Mouse (Mus musculus) liver, embryonic 12.5 days (tissue): ENCODE results near the gene Trpm3. TPM values are rescaled to one million over a fixed set of nuclear protein-coding genes. Genes with fewer than 3 reads are reported as not detected.

Experiments
- ATAC-seq: fragments of 200-750 bp; cut with Nextera tagmentation; 2 replicates; pipeline ENCODE4 v1.8.0; 2017; ENCODE audit warnings: moderate number of reproducible peaks, mild to moderate bottlenecking, moderate library complexity
- H3K27ac ChIP-seq: fragments of 300-500 bp; sonication (generic); 2 replicates; pipeline ENCODE4 v1.5.1; 2016; ENCODE audit warnings: mild to moderate bottlenecking
- H3K27me3 ChIP-seq: fragments of 300-500 bp; sonication (generic); replicated peaks from 2 replicates; pipeline ENCODE4 v1.6.1; 2016; ENCODE audit warnings: mild to moderate bottlenecking, moderate library complexity
- H3K36me3 ChIP-seq: fragments of 300-500 bp; sonication (generic); 2 replicates; pipeline ENCODE4 v1.6.1; 2016; ENCODE audit warnings: mild to moderate bottlenecking, moderate library complexity
- H3K4me1 ChIP-seq: fragments of 300-500 bp; sonication (generic); 2 replicates; pipeline ENCODE4 v1.6.1; 2016
- H3K4me2 ChIP-seq: fragments of 300-500 bp; sonication (generic); 2 replicates; pipeline ENCODE4 v1.6.1; 2016; ENCODE audit warnings: mild to moderate bottlenecking, moderate library complexity
- H3K4me3 ChIP-seq: fragments of 300-500 bp; sonication (generic); 2 replicates; pipeline ENCODE4 v1.5.1; 2016; ENCODE audit warnings: mild to moderate bottlenecking, moderate library complexity
- H3K9ac ChIP-seq: fragments of 300-500 bp; sonication (generic); 2 replicates; pipeline ENCODE4 v1.6.1; 2016; ENCODE audit warnings: mild to moderate bottlenecking, moderate library complexity
- H3K9me3 ChIP-seq: fragments of 300-500 bp; sonication (generic); replicated peaks from 2 replicates; pipeline ENCODE4 v1.6.1; 2016; ENCODE audit warnings: mild to moderate bottlenecking, moderate library complexity
- WGBS: fragments of 180-500 bp; shearing (Covaris S2); methylation state at CpG from one replicate; pipeline ENCODE4 v1.1.7; 2016; ENCODE audit not compliant: insufficient replicate concordance; 5-methylcytosine and 5-hydroxymethylcytosine counted together
- polyA plus RNA-seq: library from polyadenylated mRNA; unstranded; fragments of >200 nt; fragmentation: Nextera tagmentation; extraction: Ambion mirVana; gene quantifications from 2 replicates; pipeline ENCODE4 v1.2.1, GENCODE M21; 2016

Gene Trpm3
- polyA plus RNA-seq, 1 experiment from 2014 or later, result not detected

DNA sequence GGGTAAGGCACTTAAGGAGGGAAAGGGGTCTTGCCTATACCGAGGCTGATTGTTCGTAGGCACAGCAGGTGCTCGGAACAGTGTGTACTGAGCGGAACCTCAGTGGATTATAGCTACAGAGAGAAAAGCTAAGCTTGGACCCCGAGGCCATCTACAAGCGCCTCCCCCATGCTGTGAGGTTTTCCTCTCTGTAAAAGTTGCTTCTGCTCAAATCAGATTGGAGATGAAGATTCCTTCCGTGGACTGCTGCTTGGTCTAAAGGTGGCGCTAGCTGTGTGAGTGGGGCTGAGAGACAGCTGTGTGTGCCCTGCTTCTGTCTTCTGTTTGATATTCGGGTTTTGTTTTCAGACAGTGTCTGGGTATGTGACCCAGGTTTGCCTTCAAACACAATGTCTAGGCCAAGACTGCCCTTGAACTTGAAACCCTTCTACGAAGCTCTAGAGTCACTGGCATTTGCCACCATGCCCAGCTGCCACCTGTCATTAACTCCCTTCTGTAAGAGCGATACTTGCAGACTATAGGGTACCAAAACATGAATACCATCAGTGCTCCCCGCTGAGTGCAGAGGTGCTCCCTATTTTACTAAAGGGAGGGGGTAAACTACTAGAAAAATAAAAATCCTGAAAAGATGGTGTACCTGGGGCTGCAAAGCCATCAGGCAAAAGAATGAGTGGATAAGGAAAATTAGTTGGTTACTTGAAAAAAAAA is 823.3 kb downstream of the Trpm3 start:
- H3K36me3 ChIP-seq, result no peaks in the 10 kb centered on the region
- WGBS, result 55% methylated on average over 12 of the region's 12 CpGs
- no peak overlapping the region for H3K27ac ChIP-seq
- H3K9me3 ChIP-seq, result no peaks in the 10 kb centered on the region
- no peak for ATAC-seq
- H3K4me1 ChIP-seq, result no peaks in the 10 kb centered on the region
- H3K4me3 ChIP-seq, result no peak overlapping the region
- no peak overlapping the region for H3K4me2 ChIP-seq
- H3K9ac ChIP-seq, result no peak overlapping the region
- H3K27me3 ChIP-seq, result no peaks in the 10 kb centered on the region

- no peak overlapping the region for H3K4me2 ChIP-seq
- no peak overlapping the region for H3K4me3 ChIP-seq
- no peak overlapping the region for H3K27ac ChIP-seq
- WGBS, result 40% methylated on average over 8 of the region's 8 CpGs
- H3K9ac ChIP-seq, result no peak overlapping the region
- H3K36me3 ChIP-seq, result no peaks in the 10 kb centered on the region
- no peaks in the 10 kb centered on the region for H3K27me3 ChIP-seq
- no peaks in the 10 kb centered on the region for H3K9me3 ChIP-seq
- H3K4me1 ChIP-seq, result no peaks in the 10 kb centered on the region
- ATAC-seq, result no peak
These were observed 823.9 kb downstream of the Trpm3 start for GRCm38 (mm10) chr19:22962731-22963130.

DNA sequence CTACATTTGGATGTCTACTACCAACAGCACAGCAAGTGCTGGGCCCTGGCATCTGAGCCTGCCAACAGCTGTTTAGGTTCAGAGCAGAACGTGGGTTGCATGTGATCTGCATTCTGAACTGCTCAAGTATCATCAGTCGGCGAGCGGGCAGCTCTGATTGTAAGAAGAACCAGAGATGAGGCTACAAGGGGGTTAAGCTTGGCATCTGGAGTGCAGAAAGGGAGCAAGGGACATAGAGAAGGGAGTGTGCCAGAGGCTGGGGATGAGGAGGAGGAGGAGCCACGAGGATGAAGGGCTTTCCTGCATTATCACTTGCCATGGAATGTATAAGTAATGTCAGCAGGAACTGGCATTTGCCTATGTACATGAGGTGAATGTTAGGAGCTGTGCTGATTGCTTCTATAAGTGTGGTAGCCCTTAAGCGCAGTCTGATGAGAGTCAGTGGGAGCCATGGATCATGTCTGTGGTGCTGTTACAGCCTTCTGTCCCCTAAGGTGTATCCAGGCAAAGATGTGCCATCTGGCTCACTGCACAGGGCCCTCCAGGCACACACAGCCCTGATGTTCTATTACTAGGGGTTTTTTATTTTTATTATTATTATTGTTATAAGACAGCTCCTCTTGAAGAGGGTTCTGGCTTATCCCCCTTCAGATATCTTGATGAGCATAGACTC is 825.0 kb downstream of the Trpm3 start:
- Histone ChIP-seq H3K9me3 (no peaks in the 10 kb centered on the region), H3K27me3 (no peaks in the 10 kb centered on the region), H3K27ac (no peak overlapping the region), H3K36me3 (no peaks in the 10 kb centered on the region), H3K4me2 (no peak overlapping the region), H3K4me3 (no peak overlapping the region), H3K4me1 (no peaks in the 10 kb centered on the region), H3K9ac (no peak overlapping the region)
- ATAC-seq, result no peak
- WGBS, result 55% methylated on average over 6 of the region's 6 CpGs

GRCm38 (mm10) chr19:22965470-22965869 is 826.6 kb downstream of the Trpm3 start:
- Histone ChIP-seq H3K36me3 (no peaks in the 10 kb centered on the region), H3K9me3 (no peaks in the 10 kb centered on the region), H3K9ac (no peak overlapping the region), H3K4me3 (no peak overlapping the region), H3K27ac (no peak overlapping the region), H3K4me2 (no peak overlapping the region), H3K4me1 (no peaks in the 10 kb centered on the region), H3K27me3 (no peaks in the 10 kb centered on the region)
- WGBS, result 61% methylated on average over 6 of the region's 6 CpGs
- ATAC-seq, result no peak

- Histone ChIP-seq H3K27me3 (no peaks in the 10 kb centered on the region), H3K9me3 (no peaks in the 10 kb centered on the region), H3K27ac (no peak overlapping the region), H3K9ac (no peak overlapping the region), H3K4me3 (no peak overlapping the region), H3K4me1 (no peaks in the 10 kb centered on the region), H3K4me2 (no peak overlapping the region), H3K36me3 (no peaks in the 10 kb centered on the region)
- no peak for ATAC-seq
- WGBS, result 59% methylated on average over 3 of the region's 3 CpGs
These were observed 834.4 kb downstream of the Trpm3 start for GRCm38 (mm10) chr19:22973294-22973693.

DNA sequence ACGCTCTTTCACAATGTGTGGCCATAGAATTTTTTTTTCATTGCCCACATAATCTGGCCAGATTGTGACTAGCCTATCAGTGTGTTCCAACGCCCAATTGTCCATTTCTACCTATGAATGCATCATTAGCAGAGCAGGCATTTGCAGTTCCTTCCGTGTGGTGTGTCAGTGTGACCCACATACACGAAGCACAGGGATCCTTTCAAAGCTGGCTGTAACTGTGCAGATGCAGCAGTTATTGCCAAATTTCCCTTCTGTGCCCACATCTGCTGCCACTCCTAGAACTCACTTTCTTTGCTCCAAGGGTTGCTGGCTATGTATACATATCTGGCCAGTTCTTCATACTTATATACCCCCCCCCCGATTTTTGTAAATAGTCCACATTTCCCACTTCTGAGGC is 834.9 kb downstream of the Trpm3 start:
- no peak for ATAC-seq
- Histone ChIP-seq H3K9ac (no peak overlapping the region), H3K4me3 (no peak overlapping the region), H3K36me3 (no peaks in the 10 kb centered on the region), H3K9me3 (no peaks in the 10 kb centered on the region), H3K27ac (no peak overlapping the region), H3K4me2 (no peak overlapping the region), H3K4me1 (no peaks in the 10 kb centered on the region), H3K27me3 (no peaks in the 10 kb centered on the region)
- 71% methylated on average over 5 of the region's 5 CpGs for WGBS

DNA sequence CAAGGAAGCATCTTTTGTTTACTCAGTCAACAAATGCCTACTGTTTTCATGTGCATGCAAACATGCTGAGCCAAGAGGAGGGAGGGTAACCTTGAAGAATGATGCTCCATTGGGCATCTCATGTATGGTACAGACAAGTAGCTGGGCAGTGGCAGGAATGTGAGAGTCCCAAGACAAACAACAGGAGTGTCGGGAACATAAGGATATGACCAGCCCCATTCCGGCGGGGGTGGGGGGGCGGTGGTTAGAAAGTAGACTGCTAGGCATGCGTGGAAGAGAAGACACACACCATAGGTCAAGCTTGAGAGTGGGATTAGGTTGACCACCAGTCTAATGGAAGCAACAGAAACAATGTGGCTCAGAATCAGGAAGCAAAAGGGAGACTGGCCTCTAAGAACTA is 837.0 kb downstream of the Trpm3 start:
- WGBS, result 81% methylated on average over 5 of the region's 5 CpGs
- no peak for ATAC-seq
- H3K9ac ChIP-seq, result no peak overlapping the region
- H3K4me2 ChIP-seq, result no peak overlapping the region
- no peak overlapping the region for H3K27ac ChIP-seq
- no peak overlapping the region for H3K4me3 ChIP-seq
- H3K4me1 ChIP-seq, result no peaks in the 10 kb centered on the region
- no peaks in the 10 kb centered on the region for H3K36me3 ChIP-seq
- H3K9me3 ChIP-seq, result no peaks in the 10 kb centered on the region
- no peaks in the 10 kb centered on the region for H3K27me3 ChIP-seq

GRCm38 (mm10) chr19:22977508-22977907 is 838.7 kb downstream of the Trpm3 start:
- Histone ChIP-seq H3K4me3 (no peak overlapping the region), H3K9ac (no peak overlapping the region), H3K36me3 (no peaks in the 10 kb centered on the region), H3K4me1 (no peaks in the 10 kb centered on the region), H3K4me2 (no peak overlapping the region), H3K27ac (no peak overlapping the region), H3K27me3 (no peaks in the 10 kb centered on the region), H3K9me3 (no peaks in the 10 kb centered on the region)
- no peak for ATAC-seq
- 43% methylated on average over 5 of the region's 5 CpGs for WGBS

- H3K9ac ChIP-seq, result no peak overlapping the region
- WGBS, result 53% methylated on average over 7 of the region's 7 CpGs
- no peak overlapping the region for H3K27ac ChIP-seq
- H3K4me1 ChIP-seq, result no peaks in the 10 kb centered on the region
- H3K4me2 ChIP-seq, result no peak overlapping the region
- no peaks in the 10 kb centered on the region for H3K27me3 ChIP-seq
- no peaks in the 10 kb centered on the region for H3K9me3 ChIP-seq
- ATAC-seq, result no peak
- no peak overlapping the region for H3K4me3 ChIP-seq
- no peaks in the 10 kb centered on the region for H3K36me3 ChIP-seq
These were observed 839.9 kb downstream of the Trpm3 start for GRCm38 (mm10) chr19:22978763-22979162.

GRCm38 (mm10) chr19:22979191-22979590 is 840.3 kb downstream of the Trpm3 start:
- no peak overlapping the region for H3K4me3 ChIP-seq
- no peaks in the 10 kb centered on the region for H3K4me1 ChIP-seq
- no peaks in the 10 kb centered on the region for H3K27me3 ChIP-seq
- 32% methylated on average over 1 of the region's 1 CpGs for WGBS
- no peak overlapping the region for H3K27ac ChIP-seq
- no peaks in the 10 kb centered on the region for H3K9me3 ChIP-seq
- no peak for ATAC-seq
- H3K36me3 ChIP-seq, result no peaks in the 10 kb centered on the region
- no peak overlapping the region for H3K9ac ChIP-seq
- H3K4me2 ChIP-seq, result no peak overlapping the region

- H3K4me3 ChIP-seq, result no peak overlapping the region
- 78% methylated on average over 12 of the region's 12 CpGs for WGBS
- no peak for ATAC-seq
- H3K27ac ChIP-seq, result no peak overlapping the region
- no peak overlapping the region for H3K4me2 ChIP-seq
- no peaks in the 10 kb centered on the region for H3K9me3 ChIP-seq
- H3K27me3 ChIP-seq, result no peaks in the 10 kb centered on the region
- H3K9ac ChIP-seq, result no peak overlapping the region
- no peaks in the 10 kb centered on the region for H3K36me3 ChIP-seq
- no peaks in the 10 kb centered on the region for H3K4me1 ChIP-seq
These were observed 849.1 kb downstream of the Trpm3 start for GRCm38 (mm10) chr19:22987914-22988313.

- WGBS, result 46% methylated on average over 4 of the region's 4 CpGs
- Histone ChIP-seq H3K36me3 (no peaks in the 10 kb centered on the region), H3K9me3 (no peaks in the 10 kb centered on the region), H3K4me1 (no peaks in the 10 kb centered on the region), H3K27me3 (no peaks in the 10 kb centered on the region), H3K4me2 (no peak overlapping the region), H3K4me3 (no peak overlapping the region), H3K9ac (no peak overlapping the region), H3K27ac (no peak overlapping the region)
- ATAC-seq, result no peak
These were observed 855.1 kb downstream of the Trpm3 start for GRCm38 (mm10) chr19:22993946-22994345.
